Mouse (Mus musculus) liver, postnatal 0 days (tissue): ENCODE measurements around the gene Mrps18a.

Source experiments
- CTCF ChIP-seq: sonication (generic); IDR thresholded peaks from 2 replicates; pipeline ENCODE4 v1.5.1; 2016; ENCODE audit warnings: antibody characterized with exemption, low read depth
- EP300 ChIP-seq: IDR thresholded peaks from 2 replicates; pipeline ENCODE4 v1.6.1; 2016; ENCODE audit warnings: antibody characterized with exemption, low read depth, mild to moderate bottlenecking

DNA sequence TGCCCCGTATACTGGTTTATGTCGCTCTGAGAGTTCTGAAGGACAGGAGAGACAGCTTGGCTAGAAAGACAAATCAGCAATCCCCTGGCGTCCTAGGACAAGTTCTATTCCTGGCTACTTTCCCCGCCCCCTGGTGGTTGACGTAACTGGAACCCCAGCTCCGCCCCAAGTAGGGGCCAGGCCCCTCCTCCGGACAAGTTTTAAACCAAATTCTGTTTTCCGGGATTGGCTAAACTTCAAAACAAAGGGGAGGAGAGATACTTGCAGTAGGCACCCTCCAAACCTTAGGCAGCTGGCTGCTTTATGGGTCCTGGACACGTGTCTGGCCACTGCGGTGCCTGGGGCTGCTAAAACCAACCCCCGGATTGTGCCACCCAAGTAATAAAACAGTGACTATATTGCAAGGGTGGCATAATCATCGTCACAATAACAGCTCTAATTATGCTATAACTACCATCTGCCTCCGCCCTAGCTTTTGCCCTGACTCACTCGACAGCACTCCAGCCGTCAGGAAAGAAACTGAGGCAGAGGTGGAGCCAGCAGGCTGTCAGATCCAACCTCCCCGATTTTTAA, 49.4 kb downstream of the Mrps18a start:
- TF ChIP-seq CTCF (peak; percentile 69), EP300 (peak; percentile 66)
